Mouse (Mus musculus) liver, embryonic 14.5 days (tissue): Measurements from ENCODE around the gene Pitpnb.

ENCODE experiments used
- CTCF ChIP-seq: IDR thresholded peaks from 2 replicates; pipeline ENCODE4 v1.5.1; 2016; ENCODE audit warnings: antibody characterized with exemption, low read depth, control low read depth
- EP300 ChIP-seq: IDR thresholded peaks from 2 replicates; pipeline ENCODE4 v1.6.1; 2016; ENCODE audit warnings: antibody characterized with exemption, low read depth

GRCm38 (mm10) chr5:111396199-111396598 lies 65.6 kb downstream of the Pitpnb start:
- TF ChIP-seq CTCF (0 out of 2 replicates have a peak, but pooled peaks have one; percentile 15), EP300 (no peak)
